Mouse (Mus musculus): ENCODE data around the gene Grik4.

Grik4 gene

DNA sequence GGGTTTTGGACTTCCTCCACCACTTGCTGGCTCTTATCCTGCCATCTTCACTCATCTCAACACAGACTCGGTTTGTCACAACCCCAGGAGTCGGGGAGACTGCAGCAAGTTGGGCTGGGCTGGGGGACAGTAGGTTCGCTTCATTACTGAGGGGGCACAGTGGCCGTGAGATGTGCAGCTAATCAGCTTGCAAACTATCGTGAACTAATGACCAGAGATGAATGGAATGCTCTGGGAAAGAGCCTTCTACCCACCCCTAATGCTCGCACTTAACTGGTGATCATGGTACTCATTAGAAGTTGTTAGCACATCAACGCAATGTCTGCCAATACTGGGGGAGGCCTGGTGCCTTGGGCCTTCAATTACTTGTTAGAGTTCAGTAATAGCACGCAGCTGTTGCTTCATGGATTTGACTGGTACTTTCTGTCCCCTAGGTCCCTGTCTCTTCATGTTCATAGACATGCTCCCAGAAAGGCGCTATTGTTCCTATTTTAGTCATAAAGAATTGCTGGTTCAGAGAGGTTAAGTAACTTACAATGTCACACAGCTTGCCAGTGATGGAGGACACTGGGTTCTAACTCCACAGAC is 211.5 kb downstream of the Grik4 start:
- DNase-seq: no peak

DNA sequence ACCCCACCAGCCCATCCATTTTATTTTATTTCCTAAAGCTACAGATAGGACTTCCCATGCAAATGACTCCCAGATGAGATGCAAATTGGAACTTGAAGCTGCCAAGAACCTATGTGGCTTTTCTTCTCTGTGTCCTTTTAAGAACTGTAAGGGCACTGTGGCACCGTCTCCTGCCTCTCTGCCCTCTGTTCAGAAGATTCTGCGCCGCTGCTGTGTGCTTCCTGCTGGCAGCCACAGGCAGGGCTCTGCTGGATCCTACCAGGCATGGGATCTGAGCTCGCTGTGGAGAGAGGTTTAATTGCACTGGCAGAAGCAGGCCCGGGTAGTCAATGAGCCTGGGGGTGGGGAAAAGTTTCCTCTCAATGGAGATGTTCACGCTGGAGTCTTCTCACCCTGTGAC is 215.8 kb downstream of the Grik4 start:
- DNase-seq: no peak

- DNase-seq: peak; percentile 45
These were observed 216.6 kb downstream of the Grik4 start for GRCm38 (mm10) chr9:42727661-42728060.

GRCm38 (mm10) chr9:42727186-42727585 is 217.1 kb downstream of the Grik4 start:
- no peak for DNase-seq

DNA sequence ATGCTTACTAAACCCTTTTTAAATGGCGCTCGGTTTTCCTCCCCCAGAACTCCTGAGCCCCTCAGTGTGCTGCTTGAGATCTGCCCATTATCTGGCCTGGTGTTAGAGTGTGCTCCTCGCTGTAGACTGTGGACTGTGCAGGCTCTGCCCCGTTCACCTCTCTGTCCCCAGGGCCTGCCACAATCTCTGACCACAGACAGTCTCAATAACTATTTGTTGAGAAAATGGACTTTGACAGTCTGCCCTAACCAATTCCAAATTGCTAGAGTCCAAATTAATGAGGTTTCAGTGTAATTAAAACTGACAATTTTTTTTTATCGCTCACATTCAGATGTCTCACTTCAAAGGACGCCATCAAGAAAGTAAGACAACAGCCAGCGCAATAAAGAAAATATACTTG is 220.2 kb downstream of the Grik4 start:
- no peak for DNase-seq

GRCm38 (mm10) chr9:42722501-42722900 is 221.8 kb downstream of the Grik4 start:
- peak; percentile 4 for DNase-seq

DNA sequence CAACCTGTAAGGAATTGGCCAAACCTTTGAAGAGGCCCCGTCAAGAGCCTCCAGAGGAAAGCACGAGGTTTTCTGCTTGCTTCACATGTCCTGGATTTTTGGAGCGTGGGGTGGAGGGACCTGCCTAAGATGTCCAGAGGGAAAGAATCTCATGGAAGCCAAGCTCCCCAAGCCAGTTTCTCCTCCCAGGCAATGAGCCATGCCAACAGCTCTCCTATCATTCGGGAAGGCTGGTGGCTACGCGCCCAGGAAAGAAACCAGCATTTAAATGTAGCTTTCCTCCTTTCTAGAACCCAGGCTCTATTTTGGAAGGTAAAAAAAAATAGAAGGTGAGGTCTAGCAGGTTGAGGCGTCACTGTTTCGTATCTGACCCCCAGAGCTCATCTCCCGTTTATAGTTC is 222.6 kb downstream of the Grik4 start:
- DNase-seq: no peak

DNA sequence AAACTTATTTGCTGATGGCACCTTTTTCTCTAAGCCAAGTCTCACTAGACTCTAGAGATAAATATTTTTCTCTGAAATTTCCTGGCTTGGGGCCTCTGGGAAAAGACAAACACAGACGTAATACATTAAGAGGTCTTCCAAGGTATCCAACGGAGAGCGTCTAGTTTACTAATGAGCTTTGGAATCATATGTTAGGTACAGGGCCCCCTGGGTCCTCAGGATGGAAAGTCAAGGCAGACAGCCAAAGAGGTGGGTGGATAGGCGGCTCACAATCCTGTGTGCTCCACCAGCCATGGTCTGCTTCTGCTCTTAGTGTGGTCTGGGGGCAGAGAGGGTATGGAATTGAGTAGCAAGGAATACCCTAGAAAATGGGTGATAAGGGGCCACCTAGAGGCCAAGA is 223.1 kb downstream of the Grik4 start:
- DNase-seq: no peak

- no peak for DNase-seq
These were observed 230.4 kb downstream of the Grik4 start for GRCm38 (mm10) chr9:42713912-42714311.

GRCm38 (mm10) chr9:42705848-42706247 is 238.4 kb downstream of the Grik4 start:
- DNase-seq: no peak

DNA sequence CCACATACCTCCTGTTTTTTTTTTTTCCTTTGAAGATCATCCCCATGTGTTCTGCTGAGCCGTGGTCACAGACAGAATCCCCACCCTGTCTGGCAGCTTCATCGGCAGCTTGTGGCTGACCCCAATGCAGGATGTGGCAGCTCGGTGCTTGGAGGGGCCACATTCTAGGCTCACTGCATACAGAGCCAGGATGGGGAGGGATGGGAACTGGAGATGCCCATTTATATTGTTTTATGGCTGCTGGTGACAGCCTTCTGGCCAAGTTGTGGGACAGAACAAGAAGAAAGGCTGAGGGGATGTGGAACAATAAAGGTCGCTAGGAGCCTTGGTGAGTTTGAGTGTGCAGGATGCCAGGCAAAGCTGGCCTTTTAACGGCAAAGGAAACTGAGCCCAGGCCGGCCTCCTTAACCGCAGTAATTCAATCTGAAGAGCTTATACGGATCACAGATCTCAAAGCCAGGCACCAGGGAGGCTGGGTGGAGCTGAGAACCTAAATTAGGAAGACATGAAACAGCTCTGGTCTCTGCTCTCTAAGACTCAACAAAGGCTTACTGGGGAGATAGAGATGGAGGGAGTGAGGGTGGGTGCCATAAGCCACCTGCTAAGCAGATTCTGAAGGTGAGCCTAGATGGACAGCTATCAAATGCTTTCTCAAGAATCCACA is 241.0 kb downstream of the Grik4 start:
- DNase-seq: no peak

GRCm38 (mm10) chr9:42702231-42703132 is 241.8 kb downstream of the Grik4 start:
- no peak for DNase-seq

GRCm38 (mm10) chr9:42701729-42702128 is 242.6 kb downstream of the Grik4 start:
- DNase-seq: no peak

DNA sequence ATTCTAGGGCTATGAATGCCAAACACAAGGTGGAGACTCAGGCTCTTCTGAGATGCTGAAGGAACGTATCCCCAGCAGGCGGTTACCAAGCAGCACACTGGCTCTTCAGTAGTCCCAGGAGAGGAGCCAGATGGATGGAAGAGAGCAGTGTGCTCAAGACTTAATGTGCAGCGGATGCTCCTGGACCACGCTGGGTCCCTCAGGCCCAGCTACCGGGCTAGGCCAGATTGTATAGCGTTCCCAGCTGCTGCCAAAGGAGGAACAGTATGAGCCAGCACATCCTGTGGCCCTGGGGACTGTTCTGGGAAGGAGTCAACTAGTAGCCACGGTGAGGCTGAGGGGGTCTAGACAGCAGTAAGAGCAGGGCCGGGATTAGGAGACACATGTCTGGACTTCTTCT is 251.3 kb downstream of the Grik4 start:
- DNase-seq: no peak

DNA sequence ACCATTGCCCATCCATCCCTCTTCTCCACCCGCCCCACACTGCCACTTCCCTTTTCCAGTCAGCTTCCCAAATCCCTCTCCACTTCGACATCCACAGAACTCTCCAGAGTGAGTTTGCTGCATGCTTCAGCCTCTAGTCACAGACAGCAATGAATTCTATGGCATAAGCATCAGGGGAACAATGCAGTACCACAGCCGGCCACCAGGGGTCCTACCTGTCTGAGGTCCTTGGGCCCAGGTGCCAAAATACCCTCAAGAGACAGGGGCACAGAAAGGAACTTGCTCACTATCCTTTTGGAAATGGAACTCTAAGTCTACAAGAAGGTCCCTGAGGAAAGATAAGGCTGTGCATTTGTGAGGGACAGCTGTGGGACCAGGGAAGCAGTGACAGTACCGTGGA is 256.1 kb downstream of the Grik4 start:
- DNase-seq: peak; percentile 14

- no peak for DNase-seq
These were observed 258.2 kb downstream of the Grik4 start for GRCm38 (mm10) chr9:42686104-42686503.

GRCm38 (mm10) chr9:42674017-42674412 is 270.3 kb downstream of the Grik4 start:
- peak; percentile 20 for DNase-seq

GRCm38 (mm10) chr9:42673385-42674016 is 270.8 kb downstream of the Grik4 start:
- DNase-seq: peak; percentile 85

GRCm38 (mm10) chr9:42672982-42673381 is 271.3 kb downstream of the Grik4 start:
- no peak for DNase-seq

- no peak for DNase-seq
These were observed 273.7 kb downstream of the Grik4 start for GRCm38 (mm10) chr9:42670619-42671018.

DNA sequence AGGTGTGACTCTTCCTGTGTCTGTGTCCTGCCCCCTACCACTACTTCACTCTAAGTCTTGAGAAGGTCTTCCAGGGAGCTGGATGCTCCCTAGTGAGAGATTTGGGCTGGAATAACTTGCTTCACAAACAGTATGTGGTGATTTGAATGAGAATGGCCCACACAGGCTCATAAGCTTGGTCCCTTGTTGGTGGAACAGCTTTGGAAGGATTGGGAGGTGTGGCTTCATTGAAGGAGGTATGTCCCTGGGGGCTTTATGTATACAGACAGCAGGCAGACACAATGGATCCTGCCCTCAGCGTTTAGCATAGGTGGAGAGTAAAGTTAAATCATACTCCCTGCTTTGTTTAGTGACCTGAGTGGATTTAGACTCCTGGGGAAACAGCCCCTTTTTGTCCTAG is 282.8 kb downstream of the Grik4 start:
- DNase-seq: no peak

DNA sequence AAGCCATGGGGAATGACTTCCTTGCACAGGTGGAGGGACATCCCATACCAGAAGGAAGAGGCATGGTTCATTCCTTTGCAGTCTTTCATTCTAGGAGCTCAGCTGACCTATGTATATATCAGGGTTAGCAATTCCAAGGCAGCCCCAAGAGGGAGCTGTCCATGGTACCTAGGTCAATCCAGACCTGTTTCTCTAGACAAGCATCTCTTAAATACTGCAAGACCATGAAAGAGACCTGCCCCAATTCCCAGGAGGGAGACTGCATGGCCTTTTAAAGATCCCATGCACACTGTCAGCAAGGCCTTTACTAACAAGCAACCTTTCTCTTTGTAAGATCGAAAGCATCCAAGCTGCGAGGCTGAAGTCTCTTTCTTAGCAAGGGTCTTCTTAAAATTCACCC is 291.5 kb downstream of the Grik4 start:
- DNase-seq: peak; percentile 12

DNA sequence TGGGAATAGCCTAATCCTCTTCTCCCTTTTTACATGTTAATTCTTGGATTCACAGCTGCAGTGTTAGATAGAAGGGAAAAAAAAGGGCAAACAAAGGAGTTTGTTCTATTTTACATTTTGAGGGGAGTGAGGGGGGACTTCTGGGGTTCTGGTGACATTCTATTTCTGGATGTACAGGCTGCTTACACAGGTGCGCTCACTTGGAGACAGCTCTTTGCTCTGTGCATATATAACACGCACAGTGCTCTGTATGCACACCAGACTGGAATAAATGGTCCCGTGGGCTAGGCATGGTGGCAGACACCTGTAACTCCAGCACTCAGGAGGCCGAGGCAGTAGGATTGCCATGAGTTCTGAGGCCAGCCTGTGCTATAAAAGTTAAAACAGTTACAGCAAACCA is 292.0 kb downstream of the Grik4 start:
- DNase-seq: no peak

DNA sequence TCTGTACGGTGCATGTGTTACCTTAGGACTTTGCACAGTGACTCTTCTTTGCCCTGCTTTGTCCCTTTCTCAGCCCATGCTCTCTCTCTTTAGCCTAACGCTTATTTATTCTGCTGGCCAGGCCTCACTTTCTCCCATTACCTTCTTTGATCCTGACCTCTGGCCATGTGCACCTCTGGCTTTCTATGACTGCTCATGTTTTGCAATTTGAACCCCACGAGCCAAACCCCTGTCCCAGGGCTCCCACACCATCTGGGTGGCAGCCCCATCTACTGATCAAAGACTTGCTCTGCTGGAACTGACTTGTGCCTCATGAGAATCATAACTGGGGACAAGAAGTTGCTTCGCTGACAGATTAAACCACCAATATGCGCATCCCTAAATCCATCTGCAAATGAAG is 294.4 kb downstream of the Grik4 start:
- no peak for DNase-seq

Data from kidney, adult 11 months (tissue).